Comparison of ENCODE assay signal across 25 mouse cellular contexts in genomic region chr17:88430719-88431118, GRCm38 (mm10). TPM values are rescaled to one million over a fixed set of nuclear protein-coding genes. Genes with fewer than 3 reads are reported as not detected.
DNase-seq lines count a peak whose midpoint lies in the region; ATAC-seq and TF ChIP-seq lines count a peak whose summit lies in the region.
"Had no signal": no experiment of that assay in that cellular context is flagged by ENCODE, and none has a peak within 500 bp of the region (broad histone marks: within the 10 kb centered on the region; RNA-seq: fewer than 3 reads in every experiment).

No protein-coding gene starts in this region.

- H3K9ac ChIP-seq in kidney, embryonic 15.5 days, result no peak overlapping the region
- no peak overlapping the region for H3K9ac ChIP-seq in kidney, embryonic 16.5 days (replicated peaks; ENCODE audit: low read length)
- no peak overlapping the region for H3K9ac ChIP-seq in liver, embryonic 11.5 days (ENCODE audit: low read depth, low read length)
- no peak overlapping the region for H3K9ac ChIP-seq in hindbrain, embryonic 14.5 days
- H3K9ac ChIP-seq: embryonic facial prominence, embryonic 15.5 days; forebrain, embryonic 12.5 days; heart, embryonic 12.5 days; hindbrain, embryonic 12.5 days had no signal

- H3K4me2 ChIP-seq in kidney, embryonic 15.5 days, result no peak overlapping the region
- no peak overlapping the region for H3K4me2 ChIP-seq in kidney, embryonic 16.5 days (replicated peaks; ENCODE audit: low read depth, low read length)
- H3K4me2 ChIP-seq in liver, embryonic 11.5 days, result no peak overlapping the region
- no peak overlapping the region for H3K4me2 ChIP-seq in hindbrain, embryonic 14.5 days (replicated peaks)
- H3K4me2 ChIP-seq: embryonic facial prominence, embryonic 15.5 days; forebrain, embryonic 12.5 days; heart, embryonic 12.5 days; hindbrain, embryonic 12.5 days had no signal

- no peaks in the 10 kb centered on the region for H3K36me3 ChIP-seq in kidney, embryonic 15.5 days
- no peaks in the 10 kb centered on the region for H3K36me3 ChIP-seq in kidney, embryonic 16.5 days (ENCODE audit: insufficient read depth, low read length)
- no peaks in the 10 kb centered on the region for H3K36me3 ChIP-seq in liver, embryonic 11.5 days (ENCODE audit: control insufficient read depth, insufficient read depth, low read length)
- no peaks in the 10 kb centered on the region for H3K36me3 ChIP-seq in hindbrain, embryonic 14.5 days (replicated peaks; ENCODE audit: control insufficient read depth, insufficient read depth)
- H3K36me3 ChIP-seq: embryonic facial prominence, embryonic 15.5 days; forebrain, embryonic 12.5 days; heart, embryonic 12.5 days; hindbrain, embryonic 12.5 days; limb, embryonic 10.5 days had no signal

- WGBS in kidney, embryonic 15.5 days, result 85% methylated on average over 2 of the region's 2 CpGs
- 84% methylated on average over 2 of the region's 2 CpGs for WGBS in kidney, embryonic 16.5 days
- WGBS in liver, embryonic 11.5 days, result 70% methylated on average over 2 of the region's 2 CpGs
- 91% methylated on average over 2 of the region's 2 CpGs for WGBS in hindbrain, embryonic 14.5 days

- H3K4me1 ChIP-seq in kidney, embryonic 15.5 days, result no peaks in the 10 kb centered on the region
- 0 out of 2 replicates have a peak, but pooled peaks cover 2% of the 10 kb centered on the region for H3K4me1 ChIP-seq in kidney, embryonic 16.5 days (ENCODE audit: insufficient read depth, low read length)
- H3K4me1 ChIP-seq in liver, embryonic 11.5 days (replicated peaks; ENCODE audit: control insufficient read depth, insufficient read depth, low read length), result peaks cover 11% of the 10 kb centered on the region
- H3K4me1 ChIP-seq in hindbrain, embryonic 14.5 days (replicated peaks; ENCODE audit: control insufficient read depth, insufficient read depth, low read length), result no peaks in the 10 kb centered on the region
- H3K4me1 ChIP-seq: embryonic facial prominence, embryonic 15.5 days; forebrain, embryonic 12.5 days; hindbrain, embryonic 12.5 days; limb, embryonic 10.5 days had no signal

- peak; percentile 56; the same call in 1 of the 2 replicates for ATAC-seq in kidney, embryonic 15.5 days (replicated peaks; ENCODE audit: low FRiP score)
- ATAC-seq in kidney, embryonic 16.5 days (ENCODE audit: low FRiP score, low TSS enrichment), result no peak
- peak; percentile 97 for ATAC-seq in liver, embryonic 11.5 days (replicated peaks; ENCODE audit: low FRiP score)
- 0 out of 2 replicates have a peak, but pooled peaks have one; percentile 22 for ATAC-seq in megakaryocyte, adult 5-6 weeks (ENCODE audit: poor library complexity, severe bottlenecking)
- no peak for ATAC-seq in hindbrain, embryonic 14.5 days (ENCODE audit: low FRiP score)
- ATAC-seq: CD4-positive, CD25-positive, alpha-beta regulatory T cell, adult 4 months had no signal

- H3K4me3 ChIP-seq in kidney, embryonic 15.5 days (replicated peaks), result no peak overlapping the region
- no peak overlapping the region for H3K4me3 ChIP-seq in kidney, embryonic 16.5 days (ENCODE audit: low read length)
- no peak overlapping the region for H3K4me3 ChIP-seq in liver, embryonic 11.5 days (ENCODE audit: low read depth, low read length)
- H3K4me3 ChIP-seq in gastrocnemius, adult 2 months, result no peak overlapping the region
- H3K4me3 ChIP-seq in hindbrain, embryonic 14.5 days (replicated peaks; ENCODE audit: low read length), result no peak overlapping the region
- H3K4me3 ChIP-seq: embryonic facial prominence, embryonic 15.5 days; forebrain, embryonic 12.5 days; heart, embryonic 12.5 days; hindbrain, embryonic 12.5 days; layer of hippocampus, adult 2 months; limb, embryonic 10.5 days had no signal

- H3K9me3 ChIP-seq in kidney, embryonic 15.5 days (replicated peaks), result no peaks in the 10 kb centered on the region
- H3K9me3 ChIP-seq in kidney, embryonic 16.5 days (ENCODE audit: low read length), result no peaks in the 10 kb centered on the region
- H3K9me3 ChIP-seq in liver, embryonic 11.5 days (ENCODE audit: control insufficient read depth, low read length), result no peaks in the 10 kb centered on the region
- no peaks in the 10 kb centered on the region for H3K9me3 ChIP-seq in hindbrain, embryonic 14.5 days (ENCODE audit: control insufficient read depth, low read length)
- H3K9me3 ChIP-seq: embryonic facial prominence, embryonic 15.5 days; forebrain, embryonic 12.5 days; hindbrain, embryonic 12.5 days; limb, embryonic 10.5 days had no signal

- peak; percentile 79 for DNase-seq in c-Kit-positive CD71-positive TER-119-positive erythroid progenitor cells, embryonic 14.5 days (ENCODE audit: low spot score)
- DNase-seq in liver, embryonic 11.5 days (ENCODE audit: low spot score), result no peak
- DNase-seq in gastrocnemius, adult 2 months, result no peak
- DNase-seq in hindbrain, embryonic 14.5 days (ENCODE audit: low spot score), result no peak
- DNase-seq in thymus, postnatal 10 days (ENCODE audit: low spot score in 2 of 2), result no peak
- DNase-seq: cerebellum, postnatal 10 days; embryo, embryonic 11 days; gastrocnemius, postnatal 10 days; heart, postnatal 14 days; kidney, postnatal 10 days; layer of hippocampus, postnatal 36 days; lung, adult 18-20 months; lung, postnatal 14 days; retina, postnatal 1 day; thymus, adult 2 months had no signal

- H3K27ac ChIP-seq in kidney, embryonic 15.5 days, result no peak overlapping the region
- no peak overlapping the region for H3K27ac ChIP-seq in kidney, embryonic 16.5 days (ENCODE audit: low read length)
- H3K27ac ChIP-seq in liver, embryonic 11.5 days (ENCODE audit: low read depth, low read length), result no peak overlapping the region
- H3K27ac ChIP-seq in gastrocnemius, adult 2 months, result no peak overlapping the region
- H3K27ac ChIP-seq in hindbrain, embryonic 14.5 days, result no peak overlapping the region
- H3K27ac ChIP-seq: embryonic facial prominence, embryonic 15.5 days; forebrain, embryonic 12.5 days; hindbrain, embryonic 12.5 days; layer of hippocampus, adult 2 months; limb, embryonic 10.5 days had no signal

- H3K27me3 ChIP-seq in kidney, embryonic 15.5 days, result no peaks in the 10 kb centered on the region
- no peaks in the 10 kb centered on the region for H3K27me3 ChIP-seq in kidney, embryonic 16.5 days (ENCODE audit: insufficient read depth, low read length)
- H3K27me3 ChIP-seq in liver, embryonic 11.5 days (replicated peaks; ENCODE audit: control insufficient read depth, insufficient read depth, low read length), result no peaks in the 10 kb centered on the region
- H3K27me3 ChIP-seq in hindbrain, embryonic 14.5 days (ENCODE audit: control insufficient read depth, insufficient read depth, low read length), result no peaks in the 10 kb centered on the region
- H3K27me3 ChIP-seq: embryonic facial prominence, embryonic 15.5 days; forebrain, embryonic 12.5 days; heart, embryonic 12.5 days; hindbrain, embryonic 12.5 days had no signal

- intact Hi-C loops in gastrocnemius, adult 2 months (cut with DNase I), result no loop called here

- no peak for TF ChIP-seq CTCF in gastrocnemius, adult 2 months (IDR thresholded peaks at IDR 0.05)

RNA-seq across cellular contexts. Expression of gene Foxn2, which starts 9.8 kb away (rescaled TPM):
- 14.6 and 15.8 TPM in 2 replicates for polyA plus RNA-seq in kidney, embryonic 15.5 days (2015; fragmentation: Nextera tagmentation; extraction: Ambion mirVana)
- 14.0 and 15.7 TPM in 2 replicates for polyA plus RNA-seq in kidney, embryonic 16.5 days (2015; fragmentation: Nextera tagmentation; extraction: Ambion mirVana)
- polyA plus RNA-seq in liver, embryonic 11.5 days (2014; fragmentation: Nextera tagmentation; extraction: Ambion mirVana), result 15.0 and 15.3 TPM in 2 replicates
- 68.4 and 79.4 TPM in 2 replicates for total RNA-seq in megakaryocyte, adult 5-6 weeks (2015)
- 93.8 and 96.1 TPM in 2 replicates for total RNA-seq in megakaryocyte, adult 5-6 weeks (2017)
- total RNA-seq in gastrocnemius, adult 2 months (2021), result 10 to 100 TPM; 10.6 to 12.9 TPM
- 6.9 and 7.0 TPM in 2 replicates for polyA plus RNA-seq in hindbrain, embryonic 14.5 days (2014; fragmentation: Nextera tagmentation; extraction: Ambion mirVana)

Comparison
In these comparisons a context has a peak if more than half of its experiments do, and no peak if none do; other contexts are left out.
1. ATAC-seq: peak in kidney, embryonic 15.5 days (single experiment), liver, embryonic 11.5 days (single experiment) and megakaryocyte, adult 5-6 weeks (single experiment); none in kidney, embryonic 16.5 days (single experiment) and hindbrain, embryonic 14.5 days (single experiment).